Mouse (Mus musculus): ENCODE measurements at regions not wholly inside any gene's neighbourhood (a gene's known extent, or its start where the extent isn't known, plus 50 kb on each side); places are given as distances from the start of the nearest gene placed in this dataset.
A peak's percentile ranks its signal among the peaks of the same experiment; 100 is the strongest.

- no peak for DNase-seq (ENCODE audit: low spot score in 2 of 2)
Measured at GRCm38 (mm10) chr11:89247991-89248390, 54.1 kb downstream of the Nog start.

- DNase-seq (ENCODE audit: low spot score in 2 of 2), result peak; percentile 12 to 39
Measured at GRCm38 (mm10) chr11:89243370-89243769, 58.8 kb downstream of the Nog start.

- DNase-seq (ENCODE audit: low spot score in 2 of 2), result no peak
Measured at GRCm38 (mm10) chr11:89242130-89242529, 60.0 kb downstream of the Nog start.

- no peak for DNase-seq (ENCODE audit: low spot score in 2 of 2)
Measured at GRCm38 (mm10) chr11:89239891-89240290, 62.2 kb downstream of the Nog start.

- no peak for DNase-seq (ENCODE audit: low spot score in 2 of 2)
Measured at GRCm38 (mm10) chr11:89236904-89237303, 65.2 kb downstream of the Nog start.

GRCm38 (mm10) chr11:89232884-89233480, 69.2 kb downstream of the Nog start:
- DNase-seq (ENCODE audit: low spot score in 2 of 2), result no peak

GRCm38 (mm10) chr11:89229726-89230125, 72.4 kb downstream of the Nog start:
- no peak for DNase-seq (ENCODE audit: low spot score in 2 of 2)

GRCm38 (mm10) chr11:89213204-89213603, 88.9 kb downstream of the Nog start:
- DNase-seq (ENCODE audit: low spot score in 2 of 2), result no peak

- no peak for DNase-seq (ENCODE audit: low spot score in 2 of 2)
Measured at GRCm38 (mm10) chr11:89209531-89209950, 92.6 kb downstream of the Nog start.

GRCm38 (mm10) chr11:89209072-89209471, 93.1 kb downstream of the Nog start:
- DNase-seq (ENCODE audit: low spot score in 2 of 2), result peak in 1 of 2 experiments; percentile 12

- no peak for DNase-seq (ENCODE audit: low spot score in 2 of 2)
Measured at GRCm38 (mm10) chr11:89206788-89207187, 95.3 kb downstream of the Nog start.

- no peak for DNase-seq (ENCODE audit: low spot score in 2 of 2)
Measured at GRCm38 (mm10) chr11:89204948-89205545, 97.1 kb downstream of the Nog start.

GRCm38 (mm10) chr11:89200458-89200857, 101.7 kb downstream of the Nog start:
- DNase-seq (ENCODE audit: low spot score in 2 of 2), result no peak

- no peak for DNase-seq (ENCODE audit: low spot score in 2 of 2)
Measured at GRCm38 (mm10) chr11:89192815-89193214, 109.3 kb downstream of the Nog start.

GRCm38 (mm10) chr11:89186911-89187621, 113.4 kb downstream of the Gm525 start:
- peak; percentile 29 to 42 for DNase-seq (ENCODE audit: low spot score in 2 of 2)

GRCm38 (mm10) chr11:89185862-89186261, 112.2 kb downstream of the Gm525 start:
- DNase-seq (ENCODE audit: low spot score in 2 of 2), result no peak

GRCm38 (mm10) chr11:89181471-89181870, 107.8 kb downstream of the Gm525 start:
- no peak for DNase-seq (ENCODE audit: low spot score in 2 of 2)

GRCm38 (mm10) chr11:89178436-89178835, 104.8 kb downstream of the Gm525 start:
- DNase-seq (ENCODE audit: low spot score in 2 of 2), result no peak

- DNase-seq (ENCODE audit: low spot score in 2 of 2), result no peak
Measured at GRCm38 (mm10) chr11:89175511-89175910, 101.9 kb downstream of the Gm525 start.

- no peak for DNase-seq (ENCODE audit: low spot score in 2 of 2)
Measured at GRCm38 (mm10) chr11:89174967-89175366, 101.3 kb downstream of the Gm525 start.

GRCm38 (mm10) chr11:89165278-89165677, 91.6 kb downstream of the Gm525 start:
- DNase-seq (ENCODE audit: low spot score in 2 of 2), result peak; percentile 86 to 87

Data from layer of hippocampus, postnatal 14 days (tissue).